Mouse (Mus musculus): ENCODE results near the gene 4930572O03Rik.
"Not testable (repeated sequence)": the region's sequence is repeated elsewhere in the genome, so short reads cannot be mapped to it uniquely, and the experiment has no call there.

4930572O03Rik gene

GRCm38 (mm10) chr5:15656959-15657358 lies at the start of gene 4930572O03Rik:
TSS of gene 4930572O03Rik (minus strand) at chr5:15657059.
- not testable (repeated sequence) for DNase-seq (ENCODE audit: low spot score in 2 of 2)

- not testable (repeated sequence) for DNase-seq (ENCODE audit: low spot score in 2 of 2)
Observed at GRCm38 (mm10) chr5:15702891-15703290, 46.0 kb upstream of the 4930572O03Rik start.

- DNase-seq (ENCODE audit: low spot score in 2 of 2): not testable (repeated sequence)
Observed at GRCm38 (mm10) chr5:15697719-15698118, 40.9 kb upstream of the 4930572O03Rik start.

- not testable (repeated sequence) for DNase-seq (ENCODE audit: low spot score in 2 of 2)
Observed at GRCm38 (mm10) chr5:15691849-15692248, 35.0 kb upstream of the 4930572O03Rik start.

- DNase-seq (ENCODE audit: low spot score in 2 of 2): not testable (repeated sequence)
Observed at GRCm38 (mm10) chr5:15690822-15691221, 34.0 kb upstream of the 4930572O03Rik start.

GRCm38 (mm10) chr5:15689659-15690213 lies 32.9 kb upstream of the 4930572O03Rik start:
- not testable (repeated sequence) for DNase-seq (ENCODE audit: low spot score in 2 of 2)

GRCm38 (mm10) chr5:15688874-15689658 lies 32.2 kb upstream of the 4930572O03Rik start:
- not testable (repeated sequence) for DNase-seq (ENCODE audit: low spot score in 2 of 2)

GRCm38 (mm10) chr5:15681301-15682035 lies 24.6 kb upstream of the 4930572O03Rik start:
- not testable (repeated sequence) for DNase-seq (ENCODE audit: low spot score in 2 of 2)

- not testable (repeated sequence) for DNase-seq (ENCODE audit: low spot score in 2 of 2)
Observed at GRCm38 (mm10) chr5:15679980-15680949, 23.4 kb upstream of the 4930572O03Rik start.

GRCm38 (mm10) chr5:15678907-15679306 lies 22.0 kb upstream of the 4930572O03Rik start:
- DNase-seq (ENCODE audit: low spot score in 2 of 2): not testable (repeated sequence)

GRCm38 (mm10) chr5:15677750-15678149 lies 20.9 kb upstream of the 4930572O03Rik start:
- not testable (repeated sequence) for DNase-seq (ENCODE audit: low spot score in 2 of 2)

- DNase-seq (ENCODE audit: low spot score in 2 of 2): not testable (repeated sequence)
Observed at GRCm38 (mm10) chr5:15674429-15675244, 17.8 kb upstream of the 4930572O03Rik start.

GRCm38 (mm10) chr5:15673989-15674388 lies 17.1 kb upstream of the 4930572O03Rik start:
- not testable (repeated sequence) for DNase-seq (ENCODE audit: low spot score in 2 of 2)

GRCm38 (mm10) chr5:15670789-15671188 lies 13.9 kb upstream of the 4930572O03Rik start:
- not testable (repeated sequence) for DNase-seq (ENCODE audit: low spot score in 2 of 2)

GRCm38 (mm10) chr5:15663847-15664246 lies 7.0 kb upstream of the 4930572O03Rik start:
- not testable (repeated sequence) for DNase-seq (ENCODE audit: low spot score in 2 of 2)

GRCm38 (mm10) chr5:15652334-15652733 lies 4.5 kb downstream of the 4930572O03Rik start:
- DNase-seq (ENCODE audit: low spot score in 2 of 2): not testable (repeated sequence)

GRCm38 (mm10) chr5:15645707-15646106 lies 11.2 kb downstream of the 4930572O03Rik start:
- DNase-seq (ENCODE audit: low spot score in 2 of 2): not testable (repeated sequence)

- not testable (repeated sequence) for DNase-seq (ENCODE audit: low spot score in 2 of 2)
Observed at GRCm38 (mm10) chr5:15637637-15638036, 19.2 kb downstream of the 4930572O03Rik start.

- DNase-seq (ENCODE audit: low spot score in 2 of 2): peak in 1 of 2 experiments; percentile 7
Observed at GRCm38 (mm10) chr5:15630068-15630467, 26.8 kb downstream of the 4930572O03Rik start.

- not testable (repeated sequence) for DNase-seq (ENCODE audit: low spot score in 2 of 2)
Observed at GRCm38 (mm10) chr5:15628136-15628535, 28.7 kb downstream of the 4930572O03Rik start.
